20 mouse cellular contexts compared by ENCODE assay signal in genomic region chr10:115896764-115897163, GRCm38 (mm10).
DNase-seq lines count a peak whose midpoint lies in the region; ATAC-seq and TF ChIP-seq lines count a peak whose summit lies in the region.
"Had no signal": no experiment of that assay in that cellular context is flagged by ENCODE, and none has a peak within 500 bp of the region (broad histone marks: within the 10 kb centered on the region; RNA-seq: fewer than 3 reads in every experiment).

No protein-coding gene starts in this region.

- intact Hi-C loops in gastrocnemius, adult 2 months (cut with DNase I), result no loop called here

- H3K9me3 ChIP-seq in limb, embryonic 15.5 days, result no peaks in the 10 kb centered on the region
- H3K9me3 ChIP-seq: embryonic facial prominence, embryonic 15.5 days; forebrain, embryonic 15.5 days; hindbrain, embryonic 12.5 days; liver, embryonic 13.5 days had no signal

- no peak overlapping the region for H3K4me3 ChIP-seq in gastrocnemius, adult 2 months
- H3K4me3 ChIP-seq in C2C12 (ENCODE audit: insufficient read depth, poor library complexity, severe bottlenecking) (no peak overlapping the region), myocyte (no peak overlapping the region)
- no peak overlapping the region for H3K4me3 ChIP-seq in limb, embryonic 15.5 days
- H3K4me3 ChIP-seq: embryonic facial prominence, embryonic 15.5 days; forebrain, embryonic 15.5 days; hindbrain, embryonic 12.5 days; layer of hippocampus, adult 2 months; liver, embryonic 13.5 days had no signal

- H3K79me2 ChIP-seq in C2C12 (ENCODE audit: control insufficient read depth, insufficient read depth) (no peaks in the 10 kb centered on the region), myocyte (ENCODE audit: control insufficient read depth, insufficient read depth) (no peaks in the 10 kb centered on the region)

- no peak overlapping the region for H3K9ac ChIP-seq in limb, embryonic 15.5 days
- H3K9ac ChIP-seq: embryonic facial prominence, embryonic 15.5 days; forebrain, embryonic 15.5 days; hindbrain, embryonic 12.5 days; liver, embryonic 13.5 days had no signal

- H3K4me1 ChIP-seq in limb, embryonic 15.5 days, result peaks cover 4% of the 10 kb centered on the region
- H3K4me1 ChIP-seq: forebrain, embryonic 15.5 days; hindbrain, embryonic 12.5 days; liver, embryonic 13.5 days had no signal

- H3K27me3 ChIP-seq in C2C12 (ENCODE audit: control insufficient read depth, insufficient read depth, insufficient read length), result no peaks in the 10 kb centered on the region
- no peaks in the 10 kb centered on the region for H3K27me3 ChIP-seq in limb, embryonic 15.5 days
- no peaks in the 10 kb centered on the region for H3K27me3 ChIP-seq in myocyte (ENCODE audit: control insufficient read depth, insufficient read depth, insufficient read length)
- H3K27me3 ChIP-seq: CH12.LX; embryonic facial prominence, embryonic 15.5 days; forebrain, embryonic 15.5 days; hindbrain, embryonic 12.5 days; liver, embryonic 13.5 days had no signal

- peak overlapping the region; percentile 63 for H3K27ac ChIP-seq in gastrocnemius, adult 2 months
- peak overlapping the region; percentile 5; the same call in 1 of the 2 replicates for H3K27ac ChIP-seq in limb, embryonic 15.5 days
- H3K27ac ChIP-seq: embryonic facial prominence, embryonic 15.5 days; forebrain, embryonic 15.5 days; hindbrain, embryonic 12.5 days; layer of hippocampus, adult 2 months; liver, embryonic 13.5 days had no signal

- H3K36me3 ChIP-seq in C2C12 (ENCODE audit: control insufficient read depth, insufficient read depth) (no peaks in the 10 kb centered on the region), myocyte (ENCODE audit: control insufficient read depth, insufficient read depth) (no peaks in the 10 kb centered on the region)
- H3K36me3 ChIP-seq in limb, embryonic 15.5 days, result no peaks in the 10 kb centered on the region
- H3K36me3 ChIP-seq: embryonic facial prominence, embryonic 15.5 days; forebrain, embryonic 15.5 days; G1E; hindbrain, embryonic 12.5 days; liver, embryonic 13.5 days had no signal

- no peak for TF ChIP-seq CTCF in gastrocnemius, adult 2 months (IDR thresholded peaks at IDR 0.05)
- TF ChIP-seq CTCF in C2C12 (IDR thresholded peaks at IDR 0.05; ENCODE audit: control insufficient read depth, insufficient read depth, insufficient read length), result no peak

- TF ChIP-seq POLR2A in myocyte (IDR thresholded peaks at IDR 0.05; ENCODE audit: insufficient read length, low read depth), result no peak

- DNase-seq in gastrocnemius, adult 2 months, result no peak
- DNase-seq in gastrocnemius, postnatal 4 days (ENCODE audit: low spot score in 2 of 2), result no peak
- DNase-seq in right cerebral cortex, postnatal 10 days (ENCODE audit: low spot score in 2 of 2), result no peak
- DNase-seq in right cerebral cortex, postnatal 14 days, result no peak
- DNase-seq: cerebellum, adult 2 months; cerebellum, postnatal 25 days; embryo, embryonic 11 days; kidney, adult 9 months; kidney, postnatal 14 days; liver, embryonic 13.5 days had no signal

- H3K4me2 ChIP-seq in limb, embryonic 15.5 days, result no peak overlapping the region
- H3K4me2 ChIP-seq in myocyte (ENCODE audit: low read depth), result peak overlapping the region; percentile 40
- H3K4me2 ChIP-seq: embryonic facial prominence, embryonic 15.5 days; forebrain, embryonic 15.5 days; hindbrain, embryonic 12.5 days; liver, embryonic 13.5 days had no signal

- ATAC-seq in limb, embryonic 15.5 days (ENCODE audit: insufficient number of reproducible peaks, low FRiP score, low TSS enrichment, low read depth), result no peak
- ATAC-seq: forebrain, embryonic 15.5 days; midbrain, embryonic 16.5 days had no signal

- H3ac ChIP-seq in C2C12 (ENCODE audit: control insufficient read depth, insufficient read length, low read depth) (no peak overlapping the region), myocyte (ENCODE audit: control insufficient read depth, insufficient read length) (no peak overlapping the region)

- H3K79me3 ChIP-seq in C2C12 (ENCODE audit: low read depth), result no peaks in the 10 kb centered on the region

TF ChIP-seq in C2C12, 6 proteins besides CTCF, POLR2A, EP300 and RAD21:
- peak; percentile 85 for TF ChIP-seq CEBPB (IDR thresholded peaks at IDR 0.05; ENCODE audit: low read depth)
- TF ChIP-seq MYOD1 (IDR thresholded peaks at IDR 0.05; ENCODE audit: control insufficient read depth, insufficient read length, low read depth), result no peak

TF ChIP-seq in myocyte, 11 proteins besides CTCF, POLR2A, EP300 and RAD21:
- TF ChIP-seq CEBPB (IDR thresholded peaks at IDR 0.05; ENCODE audit: insufficient read depth, poor library complexity, severe bottlenecking) (peak; percentile 93), SRF (IDR thresholded peaks at IDR 0.05; ENCODE audit: control insufficient read depth, insufficient read length, low read depth) (no peak)
